Mouse (Mus musculus) cerebellum, adult 2 months (tissue): ENCODE data around the gene Naa20.

ENCODE experiments used
- CTCF ChIP-seq: fragments of 200-500 bp; IDR thresholded peaks from 2 replicates; pipeline ENCODE4 v1.5.1; 2011; ENCODE audit warnings: low read depth, mild to moderate bottlenecking, control low read depth, low read length, moderate library complexity, borderline replicate concordance; ENCODE audit not compliant: insufficient read depth
- POLR2A ChIP-seq: fragments of 200-500 bp; IDR thresholded peaks from 2 replicates; pipeline ENCODE4 v1.6.1; 2011; ENCODE audit warnings: low read length, control low read depth, borderline replicate concordance; ENCODE audit not compliant: insufficient read depth

DNA sequence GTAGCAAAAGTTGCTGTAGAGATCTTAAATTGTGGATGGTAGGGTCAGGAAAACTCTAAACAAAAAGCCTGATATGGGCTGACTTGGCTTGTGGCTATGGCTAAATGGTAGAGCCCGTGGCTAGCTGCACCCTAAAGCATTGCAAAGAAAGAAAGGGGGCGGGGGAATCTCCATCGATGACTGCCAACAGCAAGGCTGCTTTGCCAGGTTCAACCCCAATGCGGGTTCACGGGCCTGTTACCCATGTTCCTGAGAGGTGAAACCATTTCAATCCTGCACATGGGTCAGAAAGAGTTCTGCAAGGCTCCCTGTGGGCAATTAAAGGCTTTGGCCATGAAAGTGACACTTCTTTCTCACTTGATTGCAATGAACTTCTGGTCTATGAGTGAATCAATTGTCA is 20.0 kb upstream of the Naa20 start:
- TF ChIP-seq CTCF (no peak), POLR2A (no peak)
